Mouse (Mus musculus) lung, embryonic 16.5 days (tissue): ENCODE data around the gene Cdk4. TPM values are rescaled to one million over a fixed set of nuclear protein-coding genes. Genes with fewer than 3 reads are reported as not detected.
A peak's percentile ranks its signal among the peaks of the same experiment; 100 is the strongest.
"Not testable (repeated sequence)": the region's sequence is repeated elsewhere in the genome, so short reads cannot be mapped to it uniquely, and the experiment has no call there.

Experiments used
- ATAC-seq: fragments of 200-750 bp; cut with Nextera tagmentation; 2 replicates; pipeline ENCODE4 v1.8.0; 2017; ENCODE audit warnings: low read depth, mild to moderate bottlenecking, moderate library complexity
- H3K27ac ChIP-seq: fragments of 300-500 bp; sonication (generic); 2 replicates; pipeline ENCODE4 v1.5.1; 2014; ENCODE audit warnings: mild to moderate bottlenecking, control low read depth, low read length
- H3K27me3 ChIP-seq: fragments of 300-500 bp; sonication (generic); 2 replicates; pipeline ENCODE4 v1.6.1; 2014; ENCODE audit warnings: low read depth, low read length, mixed read lengths; ENCODE audit not compliant: control insufficient read depth, insufficient read depth
- H3K36me3 ChIP-seq: fragments of 300-500 bp; sonication (generic); 2 replicates; pipeline ENCODE4 v1.6.1; 2014; ENCODE audit warnings: low read length; ENCODE audit not compliant: control insufficient read depth, insufficient read depth
- H3K4me1 ChIP-seq: fragments of 300-500 bp; sonication (generic); replicated peaks from 2 replicates; pipeline ENCODE4 v1.6.1; 2014; ENCODE audit warnings: low read length, mixed read lengths; ENCODE audit not compliant: control insufficient read depth, insufficient read depth
- H3K4me2 ChIP-seq: fragments of 300-500 bp; sonication (generic); 2 replicates; pipeline ENCODE4 v1.6.1; 2014; ENCODE audit warnings: low read depth, low read length, control low read depth
- H3K4me3 ChIP-seq: fragments of 300-500 bp; sonication (generic); 2 replicates; pipeline ENCODE4 v1.5.1; 2014; ENCODE audit warnings: mild to moderate bottlenecking, low read length, control low read depth
- H3K9ac ChIP-seq: fragments of 300-500 bp; sonication (generic); 2 replicates; pipeline ENCODE4 v1.6.1; 2014; ENCODE audit warnings: low read length, control low read depth
- H3K9me3 ChIP-seq: fragments of 300-500 bp; sonication (generic); 2 replicates; pipeline ENCODE4 v1.6.1; 2016; ENCODE audit warnings: low read length; ENCODE audit not compliant: control insufficient read depth
- whole genome bisulfite sequencing: fragments of 180-500 bp; shearing (Covaris S2); extraction: QIAGEN DNeasy Blood & Tissue Kit; methylation state at CpG from one replicate; pipeline ENCODE4 v1.1.7; 2014; 5-methylcytosine and 5-hydroxymethylcytosine counted together
- polyA plus RNA-seq: library from polyadenylated mRNA; unstranded; fragments of >200 nt; fragmentation: Nextera tagmentation; extraction: Ambion mirVana; gene quantifications from 2 replicates; pipeline ENCODE4 v1.2.1, GENCODE M21; 2015

The Cdk4 gene
- polyA plus RNA-seq, 1 experiment from 2014 or later = 1,646 TPM

- H3K4me3 ChIP-seq = peak within 1 kb of the TSS; percentile 82
- peak within 1 kb of the TSS; percentile 95 for H3K27ac ChIP-seq
- peaks cover 31% of the 10 kb centered on the region for H3K36me3 ChIP-seq
- H3K4me2 ChIP-seq = peak within 1 kb of the TSS; percentile 78
- peaks cover 19% of the 10 kb centered on the region for H3K4me1 ChIP-seq
- H3K9ac ChIP-seq = peak within 1 kb of the TSS; percentile 85
- H3K9me3 ChIP-seq = no peaks in the 10 kb centered on the region
- WGBS = under 1% methylated on average over 36 of the region's 36 CpGs
- no peaks in the 10 kb centered on the region; the same call in 1 of the 2 replicates for H3K27me3 ChIP-seq
- ATAC-seq = peak; percentile 95
Measured at GRCm38 (mm10) chr10:127070190-127071121, 7.1 kb downstream of the Cdk4 start, which contains the start of gene Tspan31. Tspan31 (minus strand) TSS chr10:127070264.

- Histone ChIP-seq H3K9ac (peak overlapping the region; percentile 78), H3K27ac (no peak overlapping the region), H3K27me3 (peaks cover 3% of the 10 kb centered on the region; the same call in 1 of the 2 replicates), H3K4me2 (peak overlapping the region; percentile 78), H3K4me1 (peaks cover 19% of the 10 kb centered on the region), H3K4me3 (peak overlapping the region; percentile 82), H3K36me3 (peaks cover 24% of the 10 kb centered on the region), H3K9me3 (no peaks in the 10 kb centered on the region)
- 68% methylated on average over 9 of the region's 9 CpGs for WGBS
- ATAC-seq = no peak
Measured at GRCm38 (mm10) chr10:127071203-127071602, 7.9 kb downstream of the Cdk4 start.

GRCm38 (mm10) chr10:127072270-127072669 lies 8.9 kb downstream of the Cdk4 start:
- H3K27me3 ChIP-seq = peaks cover 10% of the 10 kb centered on the region
- H3K4me1 ChIP-seq = peaks cover 19% of the 10 kb centered on the region
- not testable (repeated sequence) for H3K9me3 ChIP-seq, ATAC-seq, H3K4me2 ChIP-seq, H3K9ac ChIP-seq, H3K4me3 ChIP-seq, H3K27ac ChIP-seq
- 75% methylated on average over 4 of the region's 4 CpGs for WGBS
- H3K36me3 ChIP-seq = peaks cover 13% of the 10 kb centered on the region

GRCm38 (mm10) chr10:127072969-127073368 lies 9.6 kb downstream of the Cdk4 start:
- not testable (repeated sequence) for H3K9ac ChIP-seq, H3K36me3 ChIP-seq, H3K27ac ChIP-seq, H3K9me3 ChIP-seq, H3K4me2 ChIP-seq, H3K4me3 ChIP-seq, ATAC-seq
- 65% methylated on average over 2 of the region's 2 CpGs for WGBS
- Histone ChIP-seq H3K4me1 (peaks cover 19% of the 10 kb centered on the region), H3K27me3 (peaks cover 17% of the 10 kb centered on the region)

GRCm38 (mm10) chr10:127073981-127074380 lies 10.6 kb downstream of the Cdk4 start:
- peaks cover 27% of the 10 kb centered on the region for H3K27me3 ChIP-seq

GRCm38 (mm10) chr10:127075080-127075479 lies 11.7 kb downstream of the Cdk4 start, which contains the start of gene Agap2:
Agap2 (plus strand) TSS chr10:127075284.
- Histone ChIP-seq H3K4me3 (no peak within 1 kb of the TSS), H3K9ac (no peak within 1 kb of the TSS), H3K4me2 (no peak within 1 kb of the TSS), H3K36me3 (no peaks in the 10 kb centered on the region), H3K27me3 (peaks cover 38% of the 10 kb centered on the region), H3K9me3 (no peaks in the 10 kb centered on the region), H3K4me1 (peaks cover 16% of the 10 kb centered on the region), H3K27ac (no peak within 1 kb of the TSS)
- 56% methylated on average over 9 of the region's 9 CpGs for WGBS
- ATAC-seq = no peak

More at GRCm38 (mm10) chr10:127073981-127074380, 10.6 kb downstream of the Cdk4 start:
- H3K4me3 ChIP-seq = no peak overlapping the region
- H3K9ac ChIP-seq = no peak overlapping the region
- peaks cover 10% of the 10 kb centered on the region for H3K4me1 ChIP-seq
- no peak overlapping the region for H3K4me2 ChIP-seq
- no peak overlapping the region for H3K27ac ChIP-seq
- WGBS = 87% methylated on average over 1 of the region's 1 CpGs
- no peaks in the 10 kb centered on the region for H3K9me3 ChIP-seq
- H3K36me3 ChIP-seq = no peaks in the 10 kb centered on the region
- ATAC-seq = no peak

GRCm38 (mm10) chr10:127075651-127076050 lies 12.3 kb downstream of the Cdk4 start:
- H3K9ac ChIP-seq = no peak overlapping the region
- 58% methylated on average over 8 of the region's 8 CpGs for WGBS
- H3K27ac ChIP-seq = no peak overlapping the region
- no peak overlapping the region for H3K4me3 ChIP-seq
- no peaks in the 10 kb centered on the region for H3K36me3 ChIP-seq
- H3K27me3 ChIP-seq = peaks cover 44% of the 10 kb centered on the region
- H3K4me1 ChIP-seq = peaks cover 17% of the 10 kb centered on the region
- H3K4me2 ChIP-seq = no peak overlapping the region
- ATAC-seq = no peak
- no peaks in the 10 kb centered on the region for H3K9me3 ChIP-seq

- H3K36me3 ChIP-seq = no peaks in the 10 kb centered on the region
- WGBS = 26% methylated on average over 4 of the region's 4 CpGs
- no peak overlapping the region for H3K4me3 ChIP-seq
- no peak overlapping the region for H3K27ac ChIP-seq
- no peaks in the 10 kb centered on the region for H3K9me3 ChIP-seq
- peaks cover 16% of the 10 kb centered on the region for H3K4me1 ChIP-seq
- H3K27me3 ChIP-seq = peaks cover 48% of the 10 kb centered on the region
- H3K4me2 ChIP-seq = no peak overlapping the region
- H3K9ac ChIP-seq = no peak overlapping the region
- no peak for ATAC-seq
Measured at GRCm38 (mm10) chr10:127076082-127076481, 12.7 kb downstream of the Cdk4 start.

- Histone ChIP-seq H3K27me3 (peaks cover 62% of the 10 kb centered on the region), H3K36me3 (no peaks in the 10 kb centered on the region), H3K9ac (no peak overlapping the region), H3K9me3 (no peaks in the 10 kb centered on the region), H3K27ac (no peak overlapping the region), H3K4me3 (no peak overlapping the region), H3K4me2 (no peak overlapping the region), H3K4me1 (peaks cover 19% of the 10 kb centered on the region)
- no peak for ATAC-seq
- WGBS = 13% methylated on average over 10 of the region's 10 CpGs
Measured at GRCm38 (mm10) chr10:127077515-127077914, 14.2 kb downstream of the Cdk4 start.
